Mouse (Mus musculus) lung, postnatal 0 days (tissue): Measurements from ENCODE around the gene Gm37240.

ENCODE experiments used
- CTCF ChIP-seq: IDR thresholded peaks from 2 replicates; pipeline ENCODE4 v1.5.1; 2016; ENCODE audit warnings: antibody characterized with exemption, mild to moderate bottlenecking
- EP300 ChIP-seq: IDR thresholded peaks from 2 replicates; pipeline ENCODE4 v1.6.1; 2016; ENCODE audit warnings: antibody characterized with exemption, mild to moderate bottlenecking, control low read depth

DNA sequence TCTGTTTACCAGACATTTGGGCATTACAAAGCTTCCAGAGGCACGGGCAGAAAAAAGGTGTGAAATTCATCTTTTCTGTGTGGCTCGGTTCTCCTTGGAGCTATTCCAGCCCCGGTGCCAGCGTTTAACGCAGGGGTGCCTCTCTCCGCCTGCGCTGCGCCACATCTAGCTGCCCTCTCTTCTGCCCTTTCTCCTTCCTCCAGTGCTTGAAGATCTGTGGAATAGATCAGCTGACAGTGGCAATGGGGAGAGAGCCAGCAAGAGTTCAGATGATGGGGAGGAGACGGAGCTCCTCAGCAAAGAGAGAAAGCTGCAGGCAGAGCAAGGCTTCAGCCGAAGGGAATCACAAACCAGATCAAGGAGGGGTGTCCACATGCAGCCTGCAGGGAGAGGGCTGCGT, 714.8 kb downstream of the Gm37240 start:
- TF ChIP-seq CTCF = no peak
- TF ChIP-seq EP300 = no peak
